Mouse (Mus musculus) erythroblast, embryonic 14.5 days (primary cell): ENCODE measurements at regions not wholly inside any gene's neighbourhood (a gene's known extent, or its start where the extent isn't known, plus 50 kb on each side); places are given as distances from the start of the nearest gene placed in this dataset.

Source experiments
- GATA1 ChIP-seq: IDR thresholded peaks from 2 replicates; pipeline ENCODE4 v1.6.1; 2012; ENCODE audit warnings: low read length, inconsistent platforms, mixed read lengths
- TAL1 ChIP-seq: IDR thresholded peaks from 3 replicates; pipeline ENCODE4 v1.6.1; 2012; ENCODE audit warnings: low read length, inconsistent platforms, mixed read lengths

DNA sequence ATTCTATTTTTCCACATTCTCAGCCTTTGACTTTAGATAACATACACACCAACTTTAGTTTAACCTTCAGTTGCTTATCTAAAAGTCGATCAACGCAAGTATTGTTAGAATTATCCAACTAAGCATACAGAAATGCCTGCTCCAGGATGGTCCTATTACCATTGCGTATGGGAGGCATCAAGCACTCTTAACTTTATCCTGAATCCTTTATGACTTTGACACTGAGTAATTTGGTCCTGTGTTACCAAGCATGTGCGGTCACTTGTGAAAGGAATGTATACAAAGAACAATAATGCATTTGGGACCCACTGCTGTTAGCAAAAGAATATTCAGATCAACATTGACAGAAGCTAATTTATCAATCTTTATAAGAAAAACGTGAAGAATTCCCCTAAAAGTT lies 194.9 kb downstream of the Gm11146 start:
- TF ChIP-seq GATA1 = no peak
- TF ChIP-seq TAL1 = no peak
